Mouse (Mus musculus): ENCODE data around the gene Ift140.

DNA sequence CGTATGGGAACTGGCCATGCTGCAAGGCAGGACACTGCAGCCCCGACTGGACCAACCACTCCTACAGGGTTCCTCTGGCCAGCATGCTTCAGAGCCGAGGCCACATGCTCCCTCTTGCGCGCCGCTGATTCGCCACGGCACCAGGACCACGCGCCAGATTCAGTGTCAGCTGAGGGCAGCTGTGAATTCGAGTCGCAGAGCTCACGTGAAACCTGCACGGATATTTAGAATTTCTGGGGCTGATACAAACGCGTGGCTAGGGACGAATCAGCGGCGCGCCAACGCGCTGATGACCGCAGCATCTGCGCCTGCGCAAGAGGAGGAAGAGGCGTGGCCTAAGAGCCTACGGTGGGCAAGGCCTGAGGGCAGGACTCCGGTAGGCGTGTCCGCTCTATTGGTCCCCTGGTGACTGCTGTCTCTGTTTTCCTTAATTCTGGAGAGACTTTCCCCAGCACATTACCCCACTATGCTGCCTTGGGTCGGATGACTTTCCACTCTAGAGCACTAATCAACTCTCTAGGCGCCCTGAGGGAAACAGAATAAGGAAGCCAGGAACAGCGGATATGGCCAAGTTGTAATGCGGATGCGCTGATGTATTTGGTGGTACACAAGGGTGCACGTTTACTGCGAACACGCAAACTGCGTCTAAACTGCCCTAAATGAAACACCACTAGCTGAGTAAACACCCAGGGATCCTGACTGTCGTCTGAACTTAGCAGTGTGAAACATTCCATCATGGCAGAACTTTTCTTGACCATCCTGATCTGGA lies 100.0 kb downstream of the Ift140 start, which contains the start of gene Telo2:
- TF ChIP-seq POLR2AphosphoS2 (IDR thresholded peaks at IDR 0.05; ENCODE audit: low read length) (peak; percentile 89), MXI1 (IDR thresholded peaks at IDR 0.05; ENCODE audit: low read depth, low read length) (peak; percentile 99), POLR2A (IDR thresholded peaks at IDR 0.05; ENCODE audit: control insufficient read depth in 1 of 2, insufficient read depth in 1 of 2, low read depth in 1 of 2, low read length in 2 of 2, poor library complexity in 1 of 2) (peak; percentile 50 to 92; a peak in 3 of 4 replicates), E2F4 (IDR thresholded peaks at IDR 0.05; ENCODE audit: borderline replicate concordance, low read depth, low read length) (no peak), RAD21 (IDR thresholded peaks at IDR 0.05; ENCODE audit: low read depth, low read length) (no peak), CTCF (IDR thresholded peaks at IDR 0.05 in 2 of 3, conservative IDR thresholded peaks at IDR 0.05 in 1 of 3; ENCODE audit: control insufficient read depth in 1 of 3, insufficient read depth in 1 of 3, low read depth in 2 of 3, low read length in 3 of 3, poor library complexity in 1 of 3, severe bottlenecking in 1 of 3) (no peak), GATA1 (IDR thresholded peaks at IDR 0.05; ENCODE audit: low read depth, low read length) (no peak), SMC3 (IDR thresholded peaks at IDR 0.05; ENCODE audit: low read depth, low read length) (no peak), EP300 (IDR thresholded peaks at IDR 0.05; ENCODE audit: low read depth in 1 of 2, low read length in 2 of 2) (no peak), USF1 (IDR thresholded peaks at IDR 0.05; ENCODE audit: low read depth, low read length) (peak; percentile 47; the same call in 1 of the 2 replicates)

Data from MEL (cell line).